16 mouse cellular contexts compared by ENCODE assay signal in genomic region chr11:77378622-77379021, GRCm38 (mm10).
"Had no signal": no experiment of that assay in that cellular context is flagged by ENCODE, and none has a peak within 500 bp of the region (broad histone marks: within the 10 kb centered on the region; RNA-seq: fewer than 3 reads in every experiment).

No protein-coding gene starts in this region.

- H3K27me3 ChIP-seq: neural tube, embryonic 13.5 days; neural tube, embryonic 15.5 days; stomach, embryonic 15.5 days had no signal

- H3K27ac ChIP-seq: neural tube, embryonic 13.5 days; neural tube, embryonic 15.5 days; stomach, embryonic 15.5 days; stomach, postnatal 0 days had no signal

- H3K4me1 ChIP-seq: neural tube, embryonic 13.5 days; neural tube, embryonic 15.5 days; stomach, embryonic 15.5 days had no signal

- H3K4me2 ChIP-seq: neural tube, embryonic 13.5 days; neural tube, embryonic 15.5 days; stomach, embryonic 15.5 days had no signal

- H3K4me3 ChIP-seq: neural tube, embryonic 13.5 days; neural tube, embryonic 15.5 days; stomach, embryonic 15.5 days had no signal

- H3K9me3 ChIP-seq: neural tube, embryonic 13.5 days; neural tube, embryonic 15.5 days; stomach, embryonic 15.5 days had no signal

- DNase-seq: retina, postnatal 1 day; right cerebral cortex, adult 18-20 months; right cerebral cortex, postnatal 14 days; right cerebral cortex, postnatal 25 days; right cerebral cortex, postnatal 4 days; spleen, adult 18-20 months; thymus, adult 18-20 months; thymus, adult 2 months; thymus, postnatal 14 days; thymus, postnatal 25 days; thymus, postnatal 36 days; thymus, postnatal 4 days had no signal

- H3K9ac ChIP-seq: neural tube, embryonic 13.5 days; neural tube, embryonic 15.5 days; stomach, embryonic 15.5 days had no signal

- H3K36me3 ChIP-seq: neural tube, embryonic 13.5 days; neural tube, embryonic 15.5 days; stomach, embryonic 15.5 days had no signal
